Mouse (Mus musculus): ENCODE measurements around the gene Cdyl.

The Cdyl gene

GRCm38 (mm10) chr13:35659406-35659985 lies at the start of gene Cdyl:
Gene Cdyl, plus strand, starts transcription at chr13:35659833.
- DNase-seq (ENCODE audit: low spot score in 2 of 2), result no peak

- no peak for DNase-seq (ENCODE audit: low spot score in 2 of 2)
These were observed 48.9 kb upstream of the Cdyl start for GRCm38 (mm10) chr13:35610718-35611117.

DNA sequence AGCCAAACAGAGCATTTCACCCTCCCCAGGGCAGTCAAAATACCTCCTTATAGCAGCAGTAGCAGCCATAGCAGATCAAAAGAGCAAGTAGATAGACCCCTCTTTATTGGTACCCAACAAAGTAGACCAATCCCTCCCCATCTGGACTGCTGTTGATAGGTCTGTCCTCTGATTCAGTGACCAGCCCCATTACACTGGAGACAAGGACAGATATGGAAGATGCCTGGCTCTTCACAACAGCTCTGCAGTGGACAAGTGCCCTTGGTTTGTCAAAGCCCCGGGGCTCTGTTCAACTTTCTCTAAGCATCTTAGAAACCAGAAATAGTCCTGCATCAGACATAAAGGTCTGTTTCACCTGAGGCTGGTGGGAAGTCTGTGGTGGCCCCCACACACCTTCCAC lies 47.1 kb upstream of the Cdyl start:
- DNase-seq (ENCODE audit: low spot score in 2 of 2), result no peak

DNA sequence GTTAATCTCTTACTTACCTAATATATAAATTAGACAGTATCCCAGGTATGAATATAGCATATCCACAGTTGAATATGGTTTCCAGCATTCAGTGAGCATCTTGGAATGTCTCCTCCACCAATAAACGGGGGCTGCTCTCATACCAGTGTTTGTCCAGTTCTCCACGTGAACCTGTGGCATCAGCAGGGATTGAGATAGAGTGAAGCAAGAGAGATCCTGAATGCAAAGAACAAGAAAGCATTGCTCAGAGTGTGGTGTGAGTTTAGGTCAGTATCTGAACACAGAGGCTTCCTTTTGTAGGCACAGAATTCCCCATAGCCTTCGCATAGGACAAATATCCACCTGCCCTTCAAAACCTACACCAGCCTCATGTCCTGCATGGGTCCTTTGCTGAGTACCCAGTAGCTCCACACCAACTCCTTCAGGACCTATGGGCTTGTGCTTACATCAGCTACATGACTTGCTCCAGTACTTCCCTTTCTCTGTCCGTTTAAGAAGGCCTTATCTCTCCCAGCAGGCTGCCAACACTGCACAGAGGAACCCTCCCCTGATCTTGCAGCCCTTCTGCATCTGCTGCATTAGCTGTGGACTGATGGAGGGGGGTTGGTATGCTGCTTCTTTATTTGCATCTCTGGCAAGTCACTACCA lies 44.7 kb upstream of the Cdyl start:
- DNase-seq (ENCODE audit: low spot score in 2 of 2), result no peak

DNA sequence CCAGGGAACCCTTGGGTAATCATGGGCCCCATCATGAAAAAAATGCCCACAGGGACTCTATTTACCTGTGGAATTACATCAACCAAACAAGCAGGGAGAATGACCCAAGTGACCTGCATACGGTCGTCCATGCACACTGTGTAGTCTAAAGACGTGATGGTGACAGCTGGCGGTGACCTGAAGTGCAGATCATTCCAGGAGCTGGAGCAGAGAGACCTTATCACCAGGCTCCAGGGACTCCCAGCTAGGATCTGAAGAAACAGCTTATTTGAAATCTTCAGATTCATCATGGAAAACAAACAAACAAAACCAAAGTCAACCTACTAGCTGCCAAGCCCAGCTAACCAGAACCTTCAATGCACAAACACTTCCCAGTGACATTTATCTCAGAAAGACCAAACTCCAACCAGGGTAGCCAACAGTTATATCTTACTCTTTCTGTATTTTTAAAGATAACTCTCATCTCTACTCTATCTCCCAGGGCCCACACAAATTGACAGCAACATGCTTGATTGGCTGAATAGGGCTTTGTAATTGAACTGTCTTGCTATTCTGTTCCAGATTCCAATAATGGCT lies 43.0 kb upstream of the Cdyl start:
- DNase-seq (ENCODE audit: low spot score in 2 of 2), result no peak

- no peak for DNase-seq (ENCODE audit: low spot score in 2 of 2)
These were observed 40.3 kb upstream of the Cdyl start for GRCm38 (mm10) chr13:35619356-35619755.

DNA sequence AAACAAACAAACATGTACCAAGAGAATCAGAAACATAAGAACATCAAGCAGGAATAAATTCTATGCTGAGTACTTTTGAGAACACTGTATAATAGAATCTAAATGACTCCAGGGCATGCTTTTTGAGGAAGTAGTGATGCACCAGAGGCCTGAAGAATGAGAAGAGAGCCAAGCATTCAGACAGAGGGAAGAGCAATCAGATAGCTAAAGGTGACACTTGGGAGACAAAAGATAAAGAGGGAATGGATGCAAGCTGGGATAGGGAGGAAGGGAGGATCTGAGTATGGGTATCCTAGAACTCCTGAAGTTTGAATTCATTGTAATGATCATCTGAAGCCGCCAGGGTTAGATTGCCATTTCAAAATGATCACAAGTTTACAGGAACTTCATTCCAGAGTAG lies 38.9 kb upstream of the Cdyl start:
- no peak for DNase-seq (ENCODE audit: low spot score in 2 of 2)

DNA sequence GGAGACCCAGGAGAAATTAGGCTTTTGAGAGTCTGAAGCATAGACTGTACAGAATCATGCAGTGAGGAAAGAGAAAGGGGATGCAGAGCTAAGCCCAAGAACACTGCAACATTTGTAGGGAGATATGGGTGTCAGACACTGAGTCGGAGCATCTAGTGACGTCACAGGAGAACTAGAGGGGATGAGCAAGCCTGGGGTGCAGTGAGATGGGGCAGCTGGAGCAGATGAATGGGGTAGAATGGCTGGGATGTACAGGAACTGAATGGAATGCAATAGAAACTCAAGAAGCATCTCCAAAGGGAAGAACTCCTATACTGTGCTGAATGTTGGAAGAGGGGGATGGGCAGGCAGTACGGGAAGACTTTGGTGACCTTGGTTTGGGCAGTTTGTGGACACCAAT lies 34.8 kb upstream of the Cdyl start:
- no peak for DNase-seq (ENCODE audit: low spot score in 2 of 2)

- DNase-seq (ENCODE audit: low spot score in 2 of 2), result no peak
These were observed 34.1 kb upstream of the Cdyl start for GRCm38 (mm10) chr13:35625556-35625955.

GRCm38 (mm10) chr13:35627319-35627718 lies 32.3 kb upstream of the Cdyl start:
- DNase-seq (ENCODE audit: low spot score in 2 of 2), result no peak

- DNase-seq (ENCODE audit: low spot score in 2 of 2), result no peak
These were observed 12.4 kb upstream of the Cdyl start for GRCm38 (mm10) chr13:35647132-35647823.

DNA sequence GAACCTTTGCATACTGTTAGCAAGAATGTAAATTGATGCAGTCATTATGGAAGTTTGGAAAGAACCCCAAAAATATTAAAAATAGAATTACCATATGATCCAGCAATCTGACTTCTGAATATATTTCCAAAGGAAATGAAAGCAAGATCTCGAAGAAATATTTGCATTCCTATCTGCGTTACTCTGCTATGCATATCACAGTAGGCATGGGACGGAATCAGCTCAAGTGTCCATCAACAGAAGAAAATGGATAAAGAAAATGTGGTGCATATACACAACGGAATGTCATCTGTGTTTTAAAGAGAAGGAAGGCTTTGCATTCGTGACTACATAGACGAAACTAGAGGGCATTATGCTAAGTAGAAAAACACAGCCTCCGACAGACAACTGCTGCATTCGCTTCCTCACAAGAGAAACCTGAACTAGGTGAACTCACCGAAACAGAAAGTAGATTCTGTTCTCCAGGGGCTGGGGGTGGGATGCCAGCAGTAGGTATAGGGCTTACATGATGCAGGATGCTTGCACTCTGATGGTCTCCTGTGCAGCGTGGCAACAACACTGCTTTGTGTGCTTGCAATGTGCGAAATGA lies 9.3 kb upstream of the Cdyl start:
- no peak for DNase-seq (ENCODE audit: low spot score in 2 of 2)

GRCm38 (mm10) chr13:35652851-35653250 lies 6.8 kb upstream of the Cdyl start:
- DNase-seq (ENCODE audit: low spot score in 2 of 2), result peak in 1 of 2 experiments; percentile 6

DNA sequence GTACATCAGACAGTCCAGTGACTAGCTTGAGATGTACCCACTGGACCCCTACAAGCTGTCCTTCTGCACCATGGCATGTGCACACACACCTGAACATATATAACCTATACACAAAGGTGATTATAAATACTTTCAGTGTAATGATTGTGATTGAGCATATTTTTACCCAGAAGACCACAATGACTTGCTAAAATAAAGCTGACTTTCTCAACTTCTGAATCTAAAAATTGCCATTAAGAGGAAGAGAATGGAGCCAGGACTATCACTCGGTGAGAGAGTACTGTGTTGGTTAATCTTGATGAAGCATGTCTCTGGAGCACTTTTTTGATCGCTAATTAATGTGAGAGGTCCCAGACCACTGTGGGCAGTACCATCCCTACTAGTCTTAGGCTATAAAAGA lies 2.8 kb upstream of the Cdyl start:
- DNase-seq (ENCODE audit: low spot score in 2 of 2), result no peak

DNA sequence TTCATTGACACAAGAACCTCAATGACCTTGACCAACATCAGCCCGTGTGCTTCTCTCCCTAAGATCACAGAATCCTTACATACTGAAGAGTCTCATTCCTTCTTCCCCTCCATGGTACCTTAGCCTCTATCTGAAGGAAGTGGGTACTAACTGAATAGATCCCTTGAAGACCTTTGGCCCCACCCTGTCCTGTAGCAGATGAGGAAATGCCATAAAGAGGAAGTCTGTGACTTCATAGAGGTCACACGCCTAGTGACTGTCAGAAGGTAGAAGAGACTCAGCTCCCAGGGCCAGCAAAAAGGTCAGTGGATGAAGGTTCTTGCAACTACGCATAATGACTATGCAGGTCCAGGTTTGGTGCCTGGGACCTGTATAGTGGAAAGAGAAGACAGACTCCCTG lies 5.8 kb downstream of the Cdyl start:
- DNase-seq (ENCODE audit: low spot score in 2 of 2), result no peak

DNA sequence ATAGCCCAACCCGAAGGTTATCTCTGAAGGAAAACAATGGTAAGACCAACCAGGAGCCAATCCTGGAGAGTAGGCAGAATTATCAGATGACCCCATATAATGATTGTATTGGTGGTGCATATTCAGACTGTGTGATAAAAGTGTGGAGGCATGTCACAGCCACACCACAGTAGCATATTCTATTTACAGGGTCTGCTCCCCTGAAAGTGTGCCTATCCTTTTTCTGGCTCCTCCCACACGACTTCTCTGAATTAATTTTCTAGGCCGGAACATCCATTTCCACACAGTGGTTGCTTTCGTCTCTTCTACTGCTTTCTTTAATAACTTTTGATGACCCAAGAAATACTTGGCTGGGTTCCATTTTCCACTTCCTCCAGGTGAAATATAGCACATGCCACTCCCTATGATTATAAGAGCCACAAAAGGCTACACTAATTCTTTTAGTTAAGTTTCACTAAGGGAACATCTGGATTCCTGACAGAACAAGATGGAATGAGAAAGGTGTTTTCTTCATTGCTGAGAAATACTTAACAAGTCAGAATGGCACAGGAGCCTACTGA lies 10.4 kb downstream of the Cdyl start:
- no peak for DNase-seq (ENCODE audit: low spot score in 2 of 2)

DNA sequence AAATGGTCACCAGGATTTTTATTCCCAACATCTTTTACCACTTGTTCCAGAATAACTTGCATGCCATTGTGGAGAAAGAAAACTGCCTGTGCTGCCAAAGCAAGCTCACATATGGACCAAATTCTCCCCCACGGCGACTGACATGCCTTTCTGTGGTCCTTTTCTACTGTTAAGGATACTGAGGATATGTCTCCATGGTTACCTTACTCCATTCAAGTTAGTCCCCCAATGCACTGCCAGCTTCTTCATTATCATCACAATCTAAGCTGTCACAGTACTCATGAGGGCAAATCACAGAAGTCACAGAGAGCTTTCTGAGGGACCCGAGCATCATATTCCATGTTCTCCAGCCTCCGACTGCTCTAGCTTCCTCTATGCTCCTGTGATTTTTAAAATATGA lies 11.2 kb downstream of the Cdyl start:
- no peak for DNase-seq (ENCODE audit: low spot score in 2 of 2)

DNA sequence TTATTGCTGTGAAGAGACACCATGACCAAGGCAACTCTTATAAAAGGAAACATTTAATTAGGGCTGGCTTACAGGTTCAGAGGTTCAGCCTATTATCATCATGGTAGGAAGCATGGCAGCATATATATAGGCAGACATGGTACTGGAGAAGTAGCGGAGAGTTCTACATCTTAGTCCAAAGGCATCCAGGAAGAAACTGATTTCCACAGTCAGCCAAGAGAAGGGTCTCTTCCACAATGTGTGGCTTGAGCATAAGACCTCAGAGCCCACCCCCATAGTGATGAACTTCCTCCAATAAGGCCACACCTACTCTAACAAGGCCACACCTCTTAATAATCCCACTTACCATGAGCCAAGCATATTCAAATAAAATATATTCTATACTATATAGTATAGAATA lies 17.3 kb downstream of the Cdyl start:
- DNase-seq (ENCODE audit: low spot score in 2 of 2), result no peak

DNA sequence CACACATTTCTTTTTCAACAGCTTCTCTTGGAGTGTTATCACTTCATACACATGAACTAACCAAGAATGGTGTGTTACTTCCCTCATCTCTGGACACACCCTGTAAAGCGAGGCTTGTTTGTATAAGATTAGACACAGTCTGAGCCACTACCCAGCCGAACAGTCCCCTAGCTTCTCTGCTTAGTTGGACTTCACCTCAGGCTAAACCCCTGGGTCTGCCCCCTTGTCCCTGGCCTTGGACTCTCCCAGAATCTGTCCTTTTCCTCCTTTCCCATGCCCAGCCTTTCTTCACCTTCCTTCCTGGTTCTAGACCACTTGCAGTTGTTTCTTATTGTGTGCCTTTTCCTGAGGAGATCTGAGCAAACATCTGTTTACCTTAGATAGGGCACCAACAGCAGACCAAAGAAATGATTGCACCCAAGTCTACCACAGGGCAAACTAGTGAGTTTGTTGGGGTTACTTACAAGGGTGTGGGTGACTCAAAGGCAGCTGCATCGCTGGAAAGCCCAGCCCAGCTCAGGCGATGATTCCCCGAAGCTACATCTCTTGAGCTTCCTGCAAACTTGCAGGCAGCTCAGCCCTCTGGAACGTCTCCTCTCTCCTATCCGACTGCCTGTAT lies 17.9 kb downstream of the Cdyl start:
- DNase-seq (ENCODE audit: low spot score in 2 of 2), result no peak

GRCm38 (mm10) chr13:35678691-35679090 lies 19.1 kb downstream of the Cdyl start:
- no peak for DNase-seq (ENCODE audit: low spot score in 2 of 2)

GRCm38 (mm10) chr13:35681361-35681760 lies 21.7 kb downstream of the Cdyl start:
- DNase-seq (ENCODE audit: low spot score in 2 of 2), result no peak

DNA sequence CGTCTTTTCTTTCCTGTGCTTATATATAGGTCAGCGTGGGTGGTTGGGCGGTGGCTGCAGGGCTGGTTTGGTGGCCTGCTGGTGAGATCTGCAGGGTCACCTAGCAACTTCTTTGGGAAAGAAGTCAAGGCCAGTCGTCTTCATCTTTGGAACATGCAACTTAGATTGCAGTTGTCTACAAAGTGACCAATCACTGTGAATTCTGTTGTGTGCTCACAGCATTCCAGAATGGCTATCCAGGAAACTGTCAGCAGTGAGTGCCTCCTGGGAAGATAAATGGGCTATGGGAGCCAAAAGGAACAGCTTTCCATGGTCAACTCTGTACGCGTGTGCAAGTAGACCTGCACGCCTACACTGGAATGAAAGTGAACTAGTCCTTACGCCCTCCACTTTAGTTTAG lies 26.6 kb downstream of the Cdyl start:
- no peak for DNase-seq (ENCODE audit: low spot score in 2 of 2)
